24 mouse cellular contexts compared by ENCODE assay signal in genomic region chr10:52086681-52087080, GRCm38 (mm10).
DNase-seq lines count a peak whose midpoint lies in the region; ATAC-seq lines count a peak whose summit lies in the region.
"Had no signal": no experiment of that assay in that cellular context is flagged by ENCODE, and none has a peak within 500 bp of the region (broad histone marks: within the 10 kb centered on the region; RNA-seq: fewer than 3 reads in every experiment).

No protein-coding gene starts in this region.

- ATAC-seq in midbrain, embryonic 15.5 days (replicated peaks): no peak
- ATAC-seq: activated CD4-positive, CD25-positive, alpha-beta regulatory T cell, adult 4 months; CD4-positive, CD25-positive, alpha-beta regulatory T cell, adult 4 months; forebrain, embryonic 13.5 days; Patski had no signal

- no peaks in the 10 kb centered on the region for H3K4me1 ChIP-seq in midbrain, embryonic 15.5 days
- H3K4me1 ChIP-seq: embryonic facial prominence, embryonic 10.5 days; embryonic facial prominence, embryonic 12.5 days; forebrain, embryonic 13.5 days had no signal

- no peaks in the 10 kb centered on the region for H3K9me3 ChIP-seq in midbrain, embryonic 15.5 days
- H3K9me3 ChIP-seq: embryonic facial prominence, embryonic 10.5 days; embryonic facial prominence, embryonic 12.5 days; forebrain, embryonic 13.5 days; G1E had no signal

- no peaks in the 10 kb centered on the region for H3K27me3 ChIP-seq in midbrain, embryonic 15.5 days (replicated peaks)
- H3K27me3 ChIP-seq: CH12.LX; embryonic facial prominence, embryonic 12.5 days; forebrain, embryonic 13.5 days; Patski had no signal

- no peak overlapping the region for H3K27ac ChIP-seq in midbrain, embryonic 15.5 days
- H3K27ac ChIP-seq: embryonic facial prominence, embryonic 10.5 days; embryonic facial prominence, embryonic 12.5 days; forebrain, embryonic 13.5 days had no signal

- H3K4me2 ChIP-seq in midbrain, embryonic 15.5 days: no peak overlapping the region
- H3K4me2 ChIP-seq: embryonic facial prominence, embryonic 12.5 days; forebrain, embryonic 13.5 days had no signal

- 90% methylated on average over 6 of the region's 6 CpGs for WGBS in midbrain, embryonic 15.5 days

- DNase-seq in gastrocnemius, adult 18-20 months (ENCODE audit: low spot score): peak; percentile 72
- DNase-seq in gastrocnemius, postnatal 4 days (ENCODE audit: low spot score in 2 of 2): no peak
- DNase-seq in heart, adult 11 months: peak; percentile 33
- no peak for DNase-seq in heart, adult 18-20 months
- peak; percentile 22 for DNase-seq in gastrocnemius, postnatal 25 days
- no peak for DNase-seq in spleen, adult 12 weeks (ENCODE audit: low spot score)
- DNase-seq: adrenal gland, adult 8-10 months; adrenal gland, postnatal 14 days; adrenal gland, postnatal 36 days; B cell, adult 2 months; cerebellum, adult 11-12 months; cerebellum, adult 2 months; cerebellum, adult 9-10 months; cerebellum, postnatal 10 days; cerebellum, postnatal 25 days had no signal

- H3K9ac ChIP-seq in midbrain, embryonic 15.5 days: no peak overlapping the region
- H3K9ac ChIP-seq: embryonic facial prominence, embryonic 12.5 days; forebrain, embryonic 13.5 days had no signal

- no peaks in the 10 kb centered on the region for H3K36me3 ChIP-seq in midbrain, embryonic 15.5 days (replicated peaks)
- H3K36me3 ChIP-seq: embryonic facial prominence, embryonic 10.5 days; embryonic facial prominence, embryonic 12.5 days; G1E had no signal

- H3K4me3 ChIP-seq in midbrain, embryonic 15.5 days: no peak overlapping the region
- H3K4me3 ChIP-seq: embryonic facial prominence, embryonic 10.5 days; embryonic facial prominence, embryonic 12.5 days; forebrain, embryonic 13.5 days had no signal

Comparison
In these comparisons a context has a peak if more than half of its experiments do, and no peak if none do; other contexts are left out.
1. DNase-seq: peak in gastrocnemius, adult 18-20 months (single experiment), heart, adult 11 months (single experiment) and gastrocnemius, postnatal 25 days (single experiment); none in gastrocnemius, postnatal 4 days (0 of 2), heart, adult 18-20 months (0 of 2) and spleen, adult 12 weeks (single experiment).